ENCODE assay signal across 8 mouse cellular contexts in genomic region chr10:12614465-12615199, GRCm38 (mm10).
DNase-seq lines count a peak whose midpoint lies in the region; ATAC-seq and TF ChIP-seq lines count a peak whose summit lies in the region.

No protein-coding gene starts in this region.

- 11% methylated on average over 22 of the region's 22 CpGs for WGBS in lung, embryonic 14.5 days
- WGBS in forebrain, postnatal 0 days, result 2% methylated on average over 22 of the region's 22 CpGs

- no peaks in the 10 kb centered on the region for H3K4me1 ChIP-seq in lung, embryonic 14.5 days (ENCODE audit: insufficient read depth)
- H3K4me1 ChIP-seq in forebrain, postnatal 0 days (ENCODE audit: insufficient read depth), result no peaks in the 10 kb centered on the region

- H3K9ac ChIP-seq in lung, embryonic 14.5 days, result peak overlapping the region; percentile 11; the same call in 1 of the 2 replicates
- peak overlapping the region; percentile 54 for H3K9ac ChIP-seq in forebrain, postnatal 0 days

- H3K4me2 ChIP-seq in lung, embryonic 14.5 days, result peak overlapping the region; percentile 56
- peak overlapping the region; percentile 78 for H3K4me2 ChIP-seq in forebrain, postnatal 0 days (ENCODE audit: low read depth)

- H3K9me3 ChIP-seq in lung, embryonic 14.5 days (ENCODE audit: low read depth, low read length), result no peaks in the 10 kb centered on the region
- H3K9me3 ChIP-seq in forebrain, postnatal 0 days (ENCODE audit: low read length), result no peaks in the 10 kb centered on the region

- H3K4me3 ChIP-seq in lung, embryonic 14.5 days (ENCODE audit: low read depth, low read length), result peak overlapping the region; percentile 20
- H3K4me3 ChIP-seq in forebrain, postnatal 0 days (ENCODE audit: low read depth, low read length), result peak overlapping the region; percentile 48

- no peaks in the 10 kb centered on the region for H3K27me3 ChIP-seq in lung, embryonic 14.5 days (ENCODE audit: insufficient read depth, low read length)
- H3K27me3 ChIP-seq in forebrain, postnatal 0 days (ENCODE audit: insufficient read depth, low read length), result no peaks in the 10 kb centered on the region

- ATAC-seq in lung, embryonic 14.5 days (ENCODE audit: insufficient read depth), result peak; percentile 35; the same call in 1 of the 2 replicates
- peak; percentile 82 for ATAC-seq in forebrain, postnatal 0 days

- DNase-seq in lung, embryonic 14.5 days, result peak; percentile 39
- no peak for DNase-seq in lung, adult 18-20 months
- peak; percentile 33 to 45 for DNase-seq in cerebellum, adult 18-20 months
- peak; percentile 76 for DNase-seq in forebrain, postnatal 0 days
- DNase-seq in layer of hippocampus, postnatal 36 days, result peak; percentile 37 to 55
- DNase-seq in neural tube, embryonic 10.5 days (ENCODE audit: extremely low spot score, low spot score), result peak; percentile 65
- no peak for DNase-seq in natural killer cell, adult 2 months (ENCODE audit: low spot score in 2 of 2)
- DNase-seq in adrenal gland, postnatal 10 days, result no peak

- 0 out of 2 replicates have a peak, but pooled peaks cover under 1% of the 10 kb centered on the region for H3K36me3 ChIP-seq in lung, embryonic 14.5 days (ENCODE audit: insufficient read depth)
- H3K36me3 ChIP-seq in forebrain, postnatal 0 days (ENCODE audit: insufficient read depth), result no peaks in the 10 kb centered on the region

- TF ChIP-seq CTCF in lung, embryonic 14.5 days (IDR thresholded peaks at IDR 0.05; ENCODE audit: low read depth), result no peak
- TF ChIP-seq CTCF in forebrain, postnatal 0 days (IDR thresholded peaks at IDR 0.05; ENCODE audit: low read depth), result no peak; the same call in 1 of the 2 replicates

- no peak overlapping the region for H3K27ac ChIP-seq in lung, embryonic 14.5 days (ENCODE audit: low read depth)
- peak overlapping the region; percentile 48; the same call in 1 of the 2 replicates for H3K27ac ChIP-seq in forebrain, postnatal 0 days (ENCODE audit: low read depth, low read length)

Comparison
In these comparisons a context has a peak if more than half of its experiments do, and no peak if none do; other contexts are left out.
1. DNase-seq: peak in lung, embryonic 14.5 days (single experiment), cerebellum, adult 18-20 months (2 of 2), forebrain, postnatal 0 days (single experiment), layer of hippocampus, postnatal 36 days (2 of 2) and neural tube, embryonic 10.5 days (single experiment); none in lung, adult 18-20 months (0 of 2), natural killer cell, adult 2 months (0 of 2) and adrenal gland, postnatal 10 days (single experiment).